Mouse (Mus musculus): ENCODE results near the gene Gm17304. TPM values are rescaled to one million over a fixed set of nuclear protein-coding genes. Genes with fewer than 3 reads are reported as not detected.

The Gm17304 gene
- total RNA-seq, 2 experiments from 2014 or later = not detected

- no peak for DNase-seq
- intact Hi-C loops (cut with DNase I) = no loop called here
These were observed 11.5 kb downstream of the Gm17304 start for GRCm38 (mm10) chr5:106620446-106620845.

GRCm38 (mm10) chr5:106622193-106622592, 13.3 kb downstream of the Gm17304 start:
- intact Hi-C loops (cut with DNase I) = no loop called here
- no peak for DNase-seq

GRCm38 (mm10) chr5:106623337-106623736, 14.4 kb downstream of the Gm17304 start:
- intact Hi-C loops (cut with DNase I) = no loop called here
- no peak for DNase-seq

- no peak for DNase-seq
- intact Hi-C loops (cut with DNase I) = no loop called here
These were observed 19.7 kb downstream of the Gm17304 start for GRCm38 (mm10) chr5:106628369-106629149.

GRCm38 (mm10) chr5:106636423-106636946, 27.6 kb downstream of the Gm17304 start:
- intact Hi-C loops (cut with DNase I) = no loop called here
- no peak for DNase-seq

GRCm38 (mm10) chr5:106639627-106640026, 30.7 kb downstream of the Gm17304 start:
- DNase-seq = no peak
- intact Hi-C loops (cut with DNase I) = loop anchor here (10.0 kb wide), 1 partner anchor 275 kb away; no protein-coding TSS in a partner anchor

- DNase-seq = no peak
These were observed 31.4 kb downstream of the Gm17304 start for GRCm38 (mm10) chr5:106640235-106640809.

GRCm38 (mm10) chr5:106641876-106642275, 33.0 kb downstream of the Gm17304 start:
- no peak for DNase-seq
- intact Hi-C loops (cut with DNase I) = loop anchor here (10.0 kb wide), 1 partner anchor 277 kb away; no protein-coding TSS in a partner anchor

More at GRCm38 (mm10) chr5:106640235-106640809, 31.4 kb downstream of the Gm17304 start:
- intact Hi-C loops (cut with DNase I) = loop anchor here (10.0 kb wide), 1 partner anchor 276 kb away; no protein-coding TSS in a partner anchor

GRCm38 (mm10) chr5:106643434-106643833, 34.5 kb downstream of the Gm17304 start:
- intact Hi-C loops (cut with DNase I) = loop anchor here (10.0 kb wide), 1 partner anchor 279 kb away; no protein-coding TSS in a partner anchor
- DNase-seq = no peak

- DNase-seq = no peak
- intact Hi-C loops (cut with DNase I) = loop anchor here (10.0 kb wide), 1 partner anchor 285 kb away; no protein-coding TSS in a partner anchor
These were observed 40.5 kb downstream of the Gm17304 start for GRCm38 (mm10) chr5:106649441-106649840.

GRCm38 (mm10) chr5:106649995-106650394, 41.1 kb downstream of the Gm17304 start:
- intact Hi-C loops (cut with DNase I) = loop anchor here (5.0 to 10.0 kb wide), 2 partner anchors 193 to 285 kb away; partner anchors contain the start of gene Barhl2
- DNase-seq = no peak

GRCm38 (mm10) chr5:106652220-106652753, 43.4 kb downstream of the Gm17304 start:
- no peak for DNase-seq
- intact Hi-C loops (cut with DNase I) = loop anchor here (5.0 kb wide), 1 partner anchor 195 kb away; the partner anchor contains the start of gene Barhl2

GRCm38 (mm10) chr5:106652790-106653328, 44.0 kb downstream of the Gm17304 start:
- no peak for DNase-seq
- intact Hi-C loops (cut with DNase I) = loop anchor here (5.0 kb wide), 1 partner anchor 196 kb away; the partner anchor contains the start of gene Barhl2

Other genes with a start within 250 kb of the Gm17304 start
- gene Barhl2, start 150.9 kb upstream of the Gm17304 start, total RNA-seq (2021) = not detected
- gene Zfp644, start 88.2 kb downstream of the Gm17304 start, total RNA-seq (2021) = 10 to 100 TPM; 37.7 to 44.1 TPM